Comparison of ENCODE assay signal across 8 mouse cellular contexts in the genomic region with DNA sequence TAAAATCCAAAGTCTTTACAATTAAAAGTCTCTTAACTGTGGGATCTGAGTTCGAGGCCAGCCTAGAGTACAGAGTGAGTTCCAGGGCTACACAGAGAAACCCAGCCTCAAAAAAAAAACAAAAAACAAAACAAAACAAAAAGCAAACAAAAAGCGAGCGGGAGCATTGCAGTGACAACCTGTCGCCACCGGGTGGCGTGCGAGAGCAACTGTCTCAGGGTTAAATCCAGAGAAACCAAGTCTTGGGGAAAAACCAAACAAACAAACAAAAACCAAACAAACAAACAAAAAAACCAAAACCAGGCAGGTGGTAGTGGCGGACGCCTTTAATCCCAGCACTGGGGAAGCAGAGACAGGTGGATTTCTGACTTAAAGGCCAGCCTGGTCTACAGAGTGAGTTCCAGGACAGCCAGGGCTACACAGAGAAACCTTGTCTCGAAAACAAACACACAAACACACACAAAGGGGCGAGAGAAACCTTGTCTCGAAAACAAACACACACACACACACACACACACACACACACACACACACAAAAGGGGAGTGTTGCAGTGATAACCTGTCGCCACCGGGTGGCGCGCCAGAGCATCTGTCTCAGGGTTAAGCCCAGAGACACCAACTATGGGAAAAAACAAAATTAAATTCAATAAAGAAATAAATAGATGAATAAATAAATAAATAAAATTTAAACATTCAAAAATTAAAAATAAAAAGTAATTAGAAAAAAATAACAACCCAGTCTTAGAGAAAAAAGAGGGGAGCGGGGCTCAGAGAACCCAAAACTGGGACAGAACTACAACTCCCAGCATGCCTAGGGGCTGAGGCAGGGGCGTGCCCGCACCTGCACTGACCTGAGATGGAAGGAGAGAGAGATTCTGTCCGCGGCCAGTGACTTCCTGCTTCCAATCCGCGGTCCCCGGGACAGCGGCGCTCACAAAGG.
DNase-seq lines count a peak whose midpoint lies in the region; ATAC-seq and TF ChIP-seq lines count a peak whose summit lies in the region.

No protein-coding gene starts in this region.

- H3K36me3 ChIP-seq in limb, embryonic 13.5 days = no peaks in the 10 kb centered on the region
- no peaks in the 10 kb centered on the region for H3K36me3 ChIP-seq in midbrain, postnatal 0 days (ENCODE audit: insufficient read depth, low read length)

- H3K27ac ChIP-seq in limb, embryonic 13.5 days = peak overlapping the region; percentile 61; the same call in 1 of the 2 replicates
- peak overlapping the region; percentile 89 for H3K27ac ChIP-seq in midbrain, postnatal 0 days (ENCODE audit: low read depth, low read length)

- no peaks in the 10 kb centered on the region for H3K4me1 ChIP-seq in limb, embryonic 13.5 days
- H3K4me1 ChIP-seq in midbrain, postnatal 0 days (ENCODE audit: insufficient read depth, low read length) = no peaks in the 10 kb centered on the region

- H3K9ac ChIP-seq in limb, embryonic 13.5 days = no peak overlapping the region
- peak overlapping the region; percentile 67 for H3K9ac ChIP-seq in midbrain, postnatal 0 days (replicated peaks; ENCODE audit: low read length, poor library complexity, severe bottlenecking)

- 20% methylated on average over 26 of the region's 26 CpGs for WGBS in limb, embryonic 13.5 days
- WGBS in midbrain, postnatal 0 days = 16% methylated on average over 26 of the region's 26 CpGs

- no peaks in the 10 kb centered on the region for H3K9me3 ChIP-seq in limb, embryonic 13.5 days
- H3K9me3 ChIP-seq in midbrain, postnatal 0 days (ENCODE audit: low read length) = no peaks in the 10 kb centered on the region

- H3K4me3 ChIP-seq in limb, embryonic 13.5 days = peak overlapping the region; percentile 61
- peak overlapping the region; percentile 67 for H3K4me3 ChIP-seq in midbrain, postnatal 0 days (ENCODE audit: low read depth, low read length)

- peak; percentile 78 for TF ChIP-seq CTCF in midbrain, postnatal 0 days (IDR thresholded peaks at IDR 0.05)

- peak; percentile 63 for DNase-seq in kidney, adult 18-20 months
- no peak for DNase-seq in kidney, adult 9 months
- DNase-seq in cerebellum, postnatal 25 days = peak; percentile 71 to 83
- DNase-seq in frontal cortex, postnatal 36 days (ENCODE audit: low spot score in 2 of 2) = peak; percentile 31 to 53
- DNase-seq in midbrain, postnatal 0 days (ENCODE audit: low spot score) = peak; percentile 91
- peak; percentile 36 to 60 for DNase-seq in spleen, postnatal 10 days (ENCODE audit: low spot score in 2 of 2)

- peak; percentile 68 for ATAC-seq in inflammation-experienced regulatory T-cells, adult 6 months
- ATAC-seq in limb, embryonic 13.5 days (ENCODE audit: low FRiP score, low read depth) = peak; percentile 90
- peak; percentile 88 for ATAC-seq in midbrain, postnatal 0 days (ENCODE audit: low FRiP score)

- peak overlapping the region; percentile 44 for H3K4me2 ChIP-seq in limb, embryonic 13.5 days (replicated peaks)
- H3K4me2 ChIP-seq in midbrain, postnatal 0 days (ENCODE audit: low read depth, low read length, poor library complexity, severe bottlenecking) = peak overlapping the region; percentile 43

- H3K27me3 ChIP-seq in limb, embryonic 13.5 days = no peaks in the 10 kb centered on the region
- H3K27me3 ChIP-seq in midbrain, postnatal 0 days (ENCODE audit: insufficient read depth, low read length) = no peaks in the 10 kb centered on the region
